Mouse (Mus musculus) intestine, postnatal 0 days (tissue): ENCODE data around the gene Ttc9b. TPM values are rescaled to one million over a fixed set of nuclear protein-coding genes. Genes with fewer than 3 reads are reported as not detected.

Source experiments
- ATAC-seq: fragments of 200-750 bp; cut with Nextera tagmentation; 2 replicates; pipeline ENCODE4 v1.8.0; 2017; ENCODE audit warnings: mild to moderate bottlenecking, moderate TSS enrichment, moderate library complexity
- H3K27ac ChIP-seq: fragments of 300-500 bp; sonication (generic); 2 replicates; pipeline ENCODE4 v1.5.1; 2014; ENCODE audit warnings: mild to moderate bottlenecking, low read depth, low read length, moderate library complexity
- H3K27me3 ChIP-seq: fragments of 300-500 bp; sonication (generic); replicated peaks from 2 replicates; pipeline ENCODE4 v1.6.1; 2014; ENCODE audit warnings: low read length, mixed read lengths; ENCODE audit not compliant: control insufficient read depth, insufficient read depth
- H3K36me3 ChIP-seq: fragments of 300-500 bp; sonication (generic); 2 replicates; pipeline ENCODE4 v1.6.1; 2014; ENCODE audit warnings: mild to moderate bottlenecking, moderate library complexity; ENCODE audit not compliant: control insufficient read depth, insufficient read depth
- H3K4me1 ChIP-seq: fragments of 300-500 bp; sonication (generic); replicated peaks from 2 replicates; pipeline ENCODE4 v1.6.1; 2014; ENCODE audit warnings: antibody characterized with exemption, low read length, mixed read lengths; ENCODE audit not compliant: control insufficient read depth, insufficient read depth
- H3K4me2 ChIP-seq: fragments of 300-500 bp; sonication (generic); replicated peaks from 2 replicates; pipeline ENCODE4 v1.6.1; 2014; ENCODE audit warnings: low read depth, mild to moderate bottlenecking, moderate library complexity
- H3K4me3 ChIP-seq: fragments of 300-500 bp; sonication (generic); 2 replicates; pipeline ENCODE4 v1.5.1; 2014; ENCODE audit warnings: low read depth, low read length
- H3K9ac ChIP-seq: fragments of 300-500 bp; sonication (generic); 2 replicates; pipeline ENCODE4 v1.6.1; 2014; ENCODE audit warnings: mild to moderate bottlenecking, low read depth, low read length
- H3K9me3 ChIP-seq: fragments of 300-500 bp; sonication (generic); 2 replicates; pipeline ENCODE4 v1.6.1; 2016; ENCODE audit warnings: mixed run types; ENCODE audit not compliant: control insufficient read depth
- CTCF ChIP-seq: sonication (generic); IDR thresholded peaks from 2 replicates; pipeline ENCODE4 v1.5.1; 2016; ENCODE audit warnings: low read depth, mild to moderate bottlenecking, control low read depth, antibody characterized with exemption, moderate library complexity
- WGBS: fragments of 180-500 bp; shearing (Covaris S2); extraction: QIAGEN DNeasy Blood & Tissue Kit; methylation state at CpG from one replicate; pipeline ENCODE4 v1.1.7; 2014; 5-methylcytosine and 5-hydroxymethylcytosine counted together
- polyA plus RNA-seq: library from polyadenylated mRNA; unstranded; fragments of >200 nt; fragmentation: Nextera tagmentation; extraction: Ambion mirVana; gene quantifications from 2 replicates; pipeline ENCODE4 v1.2.1, GENCODE M21; 2015

Gene Ttc9b
- polyA plus RNA-seq, 1 experiment from 2014 or later, result 1.6 TPM

GRCm38 (mm10) chr7:27657824-27658395 lies 4.2 kb downstream of the Ttc9b start:
- Histone ChIP-seq H3K4me2 (no peak overlapping the region), H3K9me3 (no peaks in the 10 kb centered on the region), H3K27ac (no peak overlapping the region), H3K9ac (no peak overlapping the region), H3K4me1 (no peaks in the 10 kb centered on the region), H3K4me3 (no peak overlapping the region), H3K36me3 (0 out of 2 replicates have a peak, but pooled peaks cover 5% of the 10 kb centered on the region), H3K27me3 (peaks cover 20% of the 10 kb centered on the region)
- 42% methylated on average over 53 of the region's 53 CpGs for WGBS
- no peak for TF ChIP-seq CTCF
- ATAC-seq, result no peak

GRCm38 (mm10) chr7:27658712-27659663 lies 5.3 kb downstream of the Ttc9b start:
- H3K4me3 ChIP-seq, result no peak overlapping the region
- ATAC-seq, result no peak
- peaks cover 11% of the 10 kb centered on the region for H3K27me3 ChIP-seq
- H3K27ac ChIP-seq, result no peak overlapping the region
- no peak overlapping the region for H3K9ac ChIP-seq
- WGBS, result 63% methylated on average over 14 of the region's 14 CpGs
- H3K9me3 ChIP-seq, result no peaks in the 10 kb centered on the region
- H3K4me2 ChIP-seq, result no peak overlapping the region
- H3K36me3 ChIP-seq, result 0 out of 2 replicates have a peak, but pooled peaks cover 5% of the 10 kb centered on the region
- TF ChIP-seq CTCF, result no peak
- H3K4me1 ChIP-seq, result no peaks in the 10 kb centered on the region

GRCm38 (mm10) chr7:27662038-27662437 lies 8.3 kb downstream of the Ttc9b start:
- no peak overlapping the region for H3K27ac ChIP-seq
- no peak for TF ChIP-seq CTCF
- no peak overlapping the region for H3K9ac ChIP-seq
- no peak for ATAC-seq
- no peaks in the 10 kb centered on the region for H3K4me1 ChIP-seq
- H3K36me3 ChIP-seq, result 0 out of 2 replicates have a peak, but pooled peaks cover 8% of the 10 kb centered on the region
- H3K4me3 ChIP-seq, result no peak overlapping the region
- no peaks in the 10 kb centered on the region for H3K9me3 ChIP-seq
- H3K4me2 ChIP-seq, result no peak overlapping the region
- H3K27me3 ChIP-seq, result no peaks in the 10 kb centered on the region
- 86% methylated on average over 4 of the region's 4 CpGs for WGBS

DNA sequence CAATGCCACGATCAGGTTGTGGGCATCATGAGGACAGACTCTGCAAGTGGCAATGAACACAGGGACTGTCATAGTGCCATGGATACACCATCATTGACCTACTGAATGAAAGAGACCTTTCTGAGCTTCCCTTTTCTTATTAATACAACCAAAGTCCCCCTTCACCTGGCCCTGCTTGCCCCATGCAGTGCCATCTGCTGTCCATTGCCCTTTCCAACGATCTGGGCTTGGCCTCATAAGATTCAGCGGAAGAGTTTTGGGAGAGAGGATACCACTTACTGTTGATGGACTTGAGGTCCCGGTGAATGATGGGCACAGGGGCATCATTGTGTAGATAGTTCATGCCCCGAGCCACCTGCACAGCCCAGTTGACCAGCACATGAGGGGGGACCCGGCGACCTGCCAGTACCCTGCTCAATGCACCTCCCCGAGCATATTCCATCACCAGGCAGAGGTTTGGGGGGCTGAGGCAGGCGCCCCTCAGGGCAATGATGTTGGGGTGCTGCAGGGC lies 19.4 kb downstream of the Ttc9b start:
- Histone ChIP-seq H3K27ac (no peak overlapping the region), H3K36me3 (no peaks in the 10 kb centered on the region), H3K4me2 (peak overlapping the region; percentile 100), H3K9me3 (no peaks in the 10 kb centered on the region), H3K27me3 (no peaks in the 10 kb centered on the region), H3K4me1 (no peaks in the 10 kb centered on the region), H3K4me3 (peak overlapping the region; percentile 95), H3K9ac (peak overlapping the region; percentile 75)
- TF ChIP-seq CTCF, result peak; percentile 26
- no peak for ATAC-seq
- 49% methylated on average over 9 of the region's 9 CpGs for WGBS

DNA sequence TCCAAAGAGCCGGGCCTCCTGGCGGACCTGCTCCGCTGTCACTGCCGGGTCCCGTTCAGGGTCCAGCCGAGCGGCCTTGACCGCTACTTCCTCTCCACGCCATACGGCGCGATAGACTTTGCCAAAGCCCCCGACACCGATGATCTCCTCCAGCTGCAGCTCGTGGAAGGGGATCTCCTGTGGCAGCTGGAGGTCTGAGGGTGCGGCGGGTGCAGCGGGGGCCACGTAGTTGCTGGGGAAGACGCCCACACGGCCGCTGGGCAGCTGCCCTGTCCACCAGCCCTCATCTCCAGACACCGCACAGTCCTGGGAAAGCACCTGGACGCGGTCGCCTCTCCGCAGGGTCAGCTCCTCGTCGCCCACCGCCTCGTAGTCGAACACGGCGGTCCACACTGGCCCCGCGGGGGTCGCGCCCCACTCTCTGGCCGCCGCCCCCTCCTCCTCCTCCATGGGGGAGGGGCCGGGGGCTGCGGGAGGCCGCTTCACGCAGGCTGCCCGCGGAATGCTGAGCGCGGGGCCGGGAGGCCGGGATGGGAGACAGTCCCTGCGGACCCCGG lies 19.9 kb downstream of the Ttc9b start:
- Histone ChIP-seq H3K36me3 (no peaks in the 10 kb centered on the region), H3K27me3 (no peaks in the 10 kb centered on the region), H3K4me3 (peak overlapping the region; percentile 95), H3K4me2 (peak overlapping the region; percentile 100), H3K27ac (no peak overlapping the region), H3K9ac (peak overlapping the region; percentile 75), H3K9me3 (no peaks in the 10 kb centered on the region), H3K4me1 (no peaks in the 10 kb centered on the region)
- under 1% methylated on average over 51 of the region's 52 CpGs for WGBS
- no peak for TF ChIP-seq CTCF
- no peak for ATAC-seq

DNA sequence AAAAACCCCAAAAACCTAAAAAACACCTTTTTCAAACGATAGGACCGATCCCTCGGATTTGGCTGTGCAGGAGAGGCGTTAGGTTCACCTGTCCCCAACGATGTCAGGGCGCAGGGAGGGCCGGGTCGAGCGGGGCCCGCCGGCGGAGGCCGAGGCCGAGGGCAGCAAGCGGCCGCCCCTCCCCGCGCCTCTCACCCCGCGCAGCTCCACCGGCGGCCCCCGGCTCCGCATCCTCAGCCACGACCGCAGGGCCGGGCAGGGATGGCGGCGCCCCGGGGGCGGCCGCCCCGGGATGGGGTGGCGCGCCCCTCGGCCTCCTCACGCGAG lies 20.4 kb downstream of the Ttc9b start:
- H3K9ac ChIP-seq, result peak overlapping the region; percentile 75
- no peaks in the 10 kb centered on the region for H3K9me3 ChIP-seq
- H3K27me3 ChIP-seq, result no peaks in the 10 kb centered on the region
- no peaks in the 10 kb centered on the region for H3K4me1 ChIP-seq
- H3K4me2 ChIP-seq, result peak overlapping the region; percentile 100
- no peaks in the 10 kb centered on the region for H3K36me3 ChIP-seq
- TF ChIP-seq CTCF, result no peak
- ATAC-seq, result peak; percentile 53
- H3K27ac ChIP-seq, result peak overlapping the region; percentile 16; the same call in 1 of the 2 replicates
- peak overlapping the region; percentile 95 for H3K4me3 ChIP-seq
- WGBS, result under 1% methylated on average over 31 of the region's 38 CpGs
